Mouse (Mus musculus) heart, postnatal 0 days (tissue): Measurements from ENCODE around the gene Flt3.

Source experiments
- CTCF ChIP-seq: IDR thresholded peaks from 2 replicates; pipeline ENCODE4 v1.5.1; 2016; ENCODE audit warnings: antibody characterized with exemption, control low read depth, low read depth
- EP300 ChIP-seq: IDR thresholded peaks from 2 replicates; pipeline ENCODE4 v1.6.1; 2016; ENCODE audit warnings: antibody characterized with exemption, low read depth

DNA sequence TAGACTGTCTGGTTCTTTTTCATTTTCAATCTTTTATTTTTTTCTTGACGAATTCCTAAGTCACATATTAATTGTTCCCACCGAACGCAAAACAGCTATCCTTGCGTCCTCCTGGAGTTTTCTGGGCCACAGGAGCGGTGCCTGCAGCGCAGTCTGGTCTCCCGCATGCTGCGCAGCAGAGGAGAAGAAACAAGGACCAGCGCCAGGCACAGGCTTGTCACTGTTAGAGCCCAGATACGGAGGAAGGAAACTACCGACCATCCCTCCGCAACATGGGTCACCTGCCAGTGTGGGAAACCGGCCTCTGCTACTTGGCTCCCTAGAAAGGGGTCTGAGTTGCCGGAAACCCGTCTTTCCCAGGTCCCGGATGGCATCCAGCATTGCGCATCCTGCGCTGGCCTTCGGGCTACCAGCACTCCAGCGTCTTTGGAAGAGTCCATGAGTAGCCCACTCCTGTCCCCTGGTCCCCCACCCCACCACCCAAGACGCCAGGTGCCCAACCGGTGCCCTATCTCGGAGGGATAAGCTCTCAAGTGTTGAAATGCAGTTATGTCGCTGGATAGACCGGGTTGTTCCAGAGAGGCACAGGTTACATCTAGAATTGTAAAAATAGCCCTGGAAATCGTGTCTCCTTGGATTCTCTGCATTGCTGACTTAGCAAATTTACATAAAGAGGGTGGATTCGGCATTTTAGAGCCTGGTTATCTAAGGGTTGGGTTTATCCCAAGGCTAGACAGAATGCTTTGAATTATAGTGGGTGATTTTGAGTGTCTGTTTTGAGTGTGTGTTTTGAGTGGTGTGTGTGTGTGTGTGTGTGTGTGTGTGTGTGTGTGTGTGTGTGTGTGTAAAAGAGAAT lies 87.2 kb downstream of the Flt3 start:
- TF ChIP-seq CTCF = no peak
- TF ChIP-seq EP300 = no peak
